Mouse (Mus musculus): Measurements from ENCODE around the gene 4930535I16Rik. TPM values are rescaled to one million over a fixed set of nuclear protein-coding genes. Genes with fewer than 3 reads are reported as not detected.
"Not testable (repeated sequence)": the region's sequence is repeated elsewhere in the genome, so short reads cannot be mapped to it uniquely, and the experiment has no call there.

The 4930535I16Rik gene
- polyA plus RNA-seq, 1 experiment from 2014 or later = not detected

DNA sequence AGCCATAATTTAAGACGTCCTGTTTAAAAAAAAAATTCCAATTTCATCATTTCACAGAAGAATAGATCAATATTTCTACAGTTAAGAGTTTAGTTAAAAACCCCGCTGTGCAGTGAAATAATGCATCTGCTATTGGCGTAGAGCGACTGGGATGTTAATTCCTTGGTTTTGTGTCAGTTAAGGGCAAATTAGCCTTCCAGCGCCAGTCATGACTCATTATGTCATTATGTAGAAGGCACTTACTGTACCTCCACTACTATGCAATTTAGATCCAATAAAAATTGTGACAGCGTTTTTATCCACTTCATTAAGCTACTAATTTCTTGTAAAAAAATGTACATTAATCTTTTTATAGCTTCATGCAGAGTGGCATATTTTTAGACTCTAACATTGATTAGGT lies 31.1 kb upstream of the 4930535I16Rik start:
- H3K4me1 ChIP-seq (ENCODE audit: control insufficient read depth, insufficient read depth, low read length) = no peaks in the 10 kb centered on the region
- WGBS = 73% methylated on average over 6 of the region's 6 CpGs
- no peak overlapping the region for H3K4me2 ChIP-seq (ENCODE audit: low read depth, low read length)
- H3K27me3 ChIP-seq (replicated peaks; ENCODE audit: control insufficient read depth, insufficient read depth, low read length) = no peaks in the 10 kb centered on the region; the same call in 1 of the 2 replicates
- DNase-seq (ENCODE audit: low spot score) (no peak), ATAC-seq (ENCODE audit: low read depth) (no peak)
- no peak overlapping the region for H3K27ac ChIP-seq (replicated peaks; ENCODE audit: low read depth, low read length)
- no peaks in the 10 kb centered on the region for H3K9me3 ChIP-seq (ENCODE audit: control insufficient read depth, low read length)
- no peaks in the 10 kb centered on the region for H3K36me3 ChIP-seq (ENCODE audit: control insufficient read depth, insufficient read depth, low read length)
- H3K4me3 ChIP-seq (ENCODE audit: low read depth, low read length) = no peak overlapping the region
- H3K9ac ChIP-seq (ENCODE audit: low read depth, low read length) = no peak overlapping the region

DNA sequence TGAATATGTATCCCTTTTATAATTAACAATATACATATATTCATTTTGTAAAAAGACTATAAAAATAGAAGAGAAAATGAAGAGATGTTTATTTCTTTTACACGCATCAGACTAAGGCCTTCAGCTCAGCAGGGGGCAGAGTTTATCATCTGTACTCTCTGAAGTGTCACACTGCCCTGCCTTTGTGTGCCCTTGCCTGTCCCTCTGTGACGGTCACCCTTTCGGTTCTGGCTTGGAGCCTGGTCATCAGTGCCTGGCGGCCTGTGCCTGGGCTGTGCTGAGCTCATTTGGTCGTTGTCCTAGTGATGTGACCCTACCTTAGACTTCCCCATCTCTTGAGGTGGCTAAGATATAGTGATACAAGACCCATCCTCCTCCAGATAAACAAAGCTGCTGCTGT lies 29.3 kb upstream of the 4930535I16Rik start:
- Histone ChIP-seq H3K27ac (replicated peaks; ENCODE audit: low read depth, low read length) (no peak overlapping the region), H3K27me3 (replicated peaks; ENCODE audit: control insufficient read depth, insufficient read depth, low read length) (no peaks in the 10 kb centered on the region; the same call in 1 of the 2 replicates), H3K9me3 (ENCODE audit: control insufficient read depth, low read length) (no peaks in the 10 kb centered on the region), H3K4me3 (ENCODE audit: low read depth, low read length) (no peak overlapping the region), H3K36me3 (ENCODE audit: control insufficient read depth, insufficient read depth, low read length) (no peaks in the 10 kb centered on the region), H3K9ac (ENCODE audit: low read depth, low read length) (no peak overlapping the region), H3K4me2 (ENCODE audit: low read depth, low read length) (no peak overlapping the region), H3K4me1 (ENCODE audit: control insufficient read depth, insufficient read depth, low read length) (no peaks in the 10 kb centered on the region)
- 68% methylated on average over 5 of the region's 5 CpGs for WGBS
- no peak for DNase-seq (ENCODE audit: low spot score)
- no peak for ATAC-seq (ENCODE audit: low read depth)

DNA sequence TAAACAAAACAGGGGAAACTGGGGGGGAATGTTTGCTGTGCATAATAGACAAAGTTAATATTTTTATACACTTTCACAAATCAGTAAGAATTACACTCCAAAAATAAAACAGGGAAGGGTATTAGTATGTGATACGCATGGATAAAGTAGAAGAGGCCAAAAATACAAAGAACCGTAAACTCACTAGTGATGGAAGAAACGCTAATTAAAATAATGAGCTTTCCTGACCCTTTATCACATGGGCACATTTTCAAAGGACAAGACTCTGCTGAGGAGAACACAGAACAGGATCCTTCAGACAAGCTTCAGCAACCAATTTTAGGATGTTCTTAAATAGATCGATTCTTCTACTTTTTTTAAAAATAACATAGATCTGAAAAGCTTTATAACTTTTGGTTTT lies 28.9 kb upstream of the 4930535I16Rik start:
- DNase-seq (ENCODE audit: low spot score) = no peak
- Histone ChIP-seq H3K27me3 (replicated peaks; ENCODE audit: control insufficient read depth, insufficient read depth, low read length) (no peaks in the 10 kb centered on the region; the same call in 1 of the 2 replicates), H3K9ac (ENCODE audit: low read depth, low read length) (no peak overlapping the region), H3K9me3 (ENCODE audit: control insufficient read depth, low read length) (no peaks in the 10 kb centered on the region), H3K4me2 (ENCODE audit: low read depth, low read length) (no peak overlapping the region), H3K4me1 (ENCODE audit: control insufficient read depth, insufficient read depth, low read length) (no peaks in the 10 kb centered on the region), H3K4me3 (ENCODE audit: low read depth, low read length) (no peak overlapping the region), H3K36me3 (ENCODE audit: control insufficient read depth, insufficient read depth, low read length) (no peaks in the 10 kb centered on the region), H3K27ac (replicated peaks; ENCODE audit: low read depth, low read length) (no peak overlapping the region)
- ATAC-seq (ENCODE audit: low read depth) = no peak
- 85% methylated on average over 4 of the region's 4 CpGs for WGBS

DNA sequence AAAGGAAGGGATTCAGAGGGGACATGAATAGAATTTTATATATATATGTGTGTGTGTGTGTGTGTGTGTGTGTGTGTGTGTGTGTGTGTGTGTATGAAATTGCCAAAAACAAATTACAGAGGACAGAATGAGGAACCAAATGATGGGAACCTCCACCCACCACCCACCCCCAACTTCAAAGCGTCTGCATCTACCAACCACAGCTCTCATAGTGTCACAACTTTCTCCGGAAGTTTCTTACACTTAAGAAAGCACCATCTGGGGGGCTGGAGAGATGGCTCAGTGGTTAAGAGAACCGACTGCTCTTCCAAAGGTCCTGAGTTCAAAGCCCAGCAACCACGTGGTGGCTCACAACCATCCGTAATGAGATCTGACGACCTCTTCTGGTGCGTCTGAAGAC lies 23.1 kb upstream of the 4930535I16Rik start:
- not testable (repeated sequence) for H3K4me3 ChIP-seq (ENCODE audit: low read depth, low read length); DNase-seq (ENCODE audit: low spot score); H3K9me3 ChIP-seq (ENCODE audit: control insufficient read depth, low read length); H3K27me3 ChIP-seq (replicated peaks; ENCODE audit: control insufficient read depth, insufficient read depth, low read length); H3K9ac ChIP-seq (ENCODE audit: low read depth, low read length); H3K27ac ChIP-seq (replicated peaks; ENCODE audit: low read depth, low read length); H3K4me1 ChIP-seq (ENCODE audit: control insufficient read depth, insufficient read depth, low read length); H3K4me2 ChIP-seq (ENCODE audit: low read depth, low read length); ATAC-seq (ENCODE audit: low read depth)
- WGBS = 73% methylated on average over 7 of the region's 7 CpGs
- H3K36me3 ChIP-seq (ENCODE audit: control insufficient read depth, insufficient read depth, low read length) = peaks cover 15% of the 10 kb centered on the region

DNA sequence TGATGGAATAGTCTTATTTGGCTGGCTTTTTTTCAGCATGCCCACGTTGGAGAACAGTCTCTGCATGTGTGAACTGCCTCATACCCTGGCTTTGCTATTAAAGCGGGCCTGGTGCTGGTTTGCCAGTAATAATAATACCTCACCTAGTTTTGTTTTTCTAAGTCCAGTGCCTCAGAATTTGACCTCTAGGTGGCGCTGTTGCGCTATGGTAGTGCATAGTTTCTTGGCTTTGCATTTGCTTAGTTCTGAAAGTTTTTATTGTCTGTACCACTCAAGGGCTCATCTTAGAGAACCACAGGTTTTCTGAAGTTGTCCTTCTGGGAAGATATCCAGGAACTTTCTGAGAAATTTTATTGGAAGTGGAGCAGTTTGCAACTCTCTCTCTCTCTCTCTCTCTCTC lies 22.0 kb upstream of the 4930535I16Rik start:
- ATAC-seq (ENCODE audit: low read depth) (no peak; the same call in 1 of the 2 replicates), DNase-seq (ENCODE audit: low spot score) (peak; percentile 80)
- Histone ChIP-seq H3K4me1 (ENCODE audit: control insufficient read depth, insufficient read depth, low read length) (no peaks in the 10 kb centered on the region), H3K9me3 (ENCODE audit: control insufficient read depth, low read length) (no peaks in the 10 kb centered on the region), H3K4me3 (ENCODE audit: low read depth, low read length) (no peak overlapping the region), H3K4me2 (ENCODE audit: low read depth, low read length) (no peak overlapping the region), H3K27ac (replicated peaks; ENCODE audit: low read depth, low read length) (no peak overlapping the region), H3K9ac (ENCODE audit: low read depth, low read length) (no peak overlapping the region), H3K27me3 (replicated peaks; ENCODE audit: control insufficient read depth, insufficient read depth, low read length) (no peaks in the 10 kb centered on the region), H3K36me3 (ENCODE audit: control insufficient read depth, insufficient read depth, low read length) (peaks cover 24% of the 10 kb centered on the region)
- WGBS = 5% methylated on average over 4 of the region's 4 CpGs

DNA sequence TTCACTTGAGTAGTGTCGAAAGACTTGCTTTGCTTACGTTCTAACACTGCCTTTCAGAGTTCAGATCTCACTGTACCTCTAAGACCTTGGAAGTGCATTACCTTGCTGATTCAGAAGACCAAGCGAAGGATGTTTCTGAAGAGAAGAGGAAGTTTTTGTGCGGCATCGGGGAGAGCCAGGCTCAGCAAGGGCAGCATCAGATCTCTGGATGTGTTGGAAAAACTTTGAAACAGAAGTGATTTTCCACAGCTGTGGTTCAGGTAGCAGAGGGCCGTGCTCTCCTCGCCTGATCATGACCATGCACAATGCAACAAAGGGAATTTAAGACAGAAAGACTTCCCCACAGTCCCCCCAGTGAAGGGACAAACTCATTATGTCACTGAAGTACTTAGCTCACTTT lies 18.2 kb upstream of the 4930535I16Rik start:
- Histone ChIP-seq H3K36me3 (ENCODE audit: control insufficient read depth, insufficient read depth, low read length) (peaks cover 51% of the 10 kb centered on the region), H3K27ac (replicated peaks; ENCODE audit: low read depth, low read length) (no peak overlapping the region), H3K4me1 (ENCODE audit: control insufficient read depth, insufficient read depth, low read length) (no peaks in the 10 kb centered on the region), H3K4me2 (ENCODE audit: low read depth, low read length) (no peak overlapping the region), H3K9ac (ENCODE audit: low read depth, low read length) (no peak overlapping the region), H3K4me3 (ENCODE audit: low read depth, low read length) (no peak overlapping the region), H3K9me3 (ENCODE audit: control insufficient read depth, low read length) (no peaks in the 10 kb centered on the region), H3K27me3 (replicated peaks; ENCODE audit: control insufficient read depth, insufficient read depth, low read length) (no peaks in the 10 kb centered on the region)
- ATAC-seq (ENCODE audit: low read depth) (no peak), DNase-seq (ENCODE audit: low spot score) (no peak)
- WGBS = 87% methylated on average over 7 of the region's 7 CpGs

DNA sequence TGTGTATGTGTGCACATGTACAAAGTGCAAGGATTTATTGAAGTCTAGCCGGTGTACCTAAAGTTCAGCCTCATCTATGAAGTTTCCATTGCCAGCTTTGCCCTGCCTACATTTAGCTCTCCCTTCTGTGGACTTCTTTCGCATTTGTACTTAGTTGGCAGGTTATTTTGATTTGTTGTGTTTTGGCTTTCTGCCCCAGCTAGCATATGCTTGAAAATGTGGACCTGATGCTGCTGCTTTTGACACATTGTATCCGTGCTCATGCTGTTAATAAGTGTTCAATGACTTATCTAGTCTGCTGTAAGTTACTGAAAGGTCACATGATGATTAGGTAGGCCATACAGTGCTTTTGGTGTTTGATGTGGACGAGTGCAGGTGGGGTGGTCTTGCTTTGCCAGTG lies 16.5 kb upstream of the 4930535I16Rik start:
- Histone ChIP-seq H3K9ac (ENCODE audit: low read depth, low read length) (no peak overlapping the region), H3K4me3 (ENCODE audit: low read depth, low read length) (no peak overlapping the region), H3K36me3 (ENCODE audit: control insufficient read depth, insufficient read depth, low read length) (peaks cover 69% of the 10 kb centered on the region), H3K27me3 (replicated peaks; ENCODE audit: control insufficient read depth, insufficient read depth, low read length) (no peaks in the 10 kb centered on the region), H3K4me1 (ENCODE audit: control insufficient read depth, insufficient read depth, low read length) (no peaks in the 10 kb centered on the region), H3K4me2 (ENCODE audit: low read depth, low read length) (no peak overlapping the region), H3K27ac (replicated peaks; ENCODE audit: low read depth, low read length) (no peak overlapping the region), H3K9me3 (ENCODE audit: control insufficient read depth, low read length) (no peaks in the 10 kb centered on the region)
- no peak for DNase-seq (ENCODE audit: low spot score)
- 86% methylated on average over 4 of the region's 4 CpGs for WGBS
- no peak for ATAC-seq (ENCODE audit: low read depth)

DNA sequence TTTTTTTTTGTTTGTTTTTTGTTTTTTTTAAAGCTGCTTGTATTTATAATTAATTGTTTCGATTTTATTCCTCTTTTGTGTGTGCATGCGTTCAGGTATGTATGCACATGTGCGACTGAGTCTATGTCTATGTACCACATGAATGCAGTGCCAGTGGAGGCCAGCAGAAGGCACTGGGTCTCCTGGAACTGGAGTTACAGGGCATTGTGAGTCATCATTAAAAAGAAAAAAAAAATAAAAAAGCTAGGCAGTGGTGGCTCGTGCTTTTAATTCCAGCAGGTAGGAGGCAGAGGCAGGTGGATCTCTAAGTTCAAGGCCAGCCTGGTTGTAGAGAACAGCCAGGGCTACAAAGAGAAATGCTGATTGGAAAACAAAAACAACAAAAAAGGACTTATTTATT lies 12.2 kb upstream of the 4930535I16Rik start:
- H3K27ac ChIP-seq (replicated peaks; ENCODE audit: low read depth, low read length) = no peak overlapping the region
- H3K4me3 ChIP-seq (ENCODE audit: low read depth, low read length) = no peak overlapping the region
- no peak overlapping the region for H3K9ac ChIP-seq (ENCODE audit: low read depth, low read length)
- no peaks in the 10 kb centered on the region for H3K27me3 ChIP-seq (replicated peaks; ENCODE audit: control insufficient read depth, insufficient read depth, low read length)
- no peaks in the 10 kb centered on the region for H3K4me1 ChIP-seq (ENCODE audit: control insufficient read depth, insufficient read depth, low read length)
- ATAC-seq (ENCODE audit: low read depth) = no peak
- no peak for DNase-seq (ENCODE audit: low spot score)
- no peak overlapping the region for H3K4me2 ChIP-seq (ENCODE audit: low read depth, low read length)
- no peaks in the 10 kb centered on the region for H3K9me3 ChIP-seq (ENCODE audit: control insufficient read depth, low read length)
- peaks cover 87% of the 10 kb centered on the region for H3K36me3 ChIP-seq (ENCODE audit: control insufficient read depth, insufficient read depth, low read length)
- 96% methylated on average over 4 of the region's 4 CpGs for WGBS

DNA sequence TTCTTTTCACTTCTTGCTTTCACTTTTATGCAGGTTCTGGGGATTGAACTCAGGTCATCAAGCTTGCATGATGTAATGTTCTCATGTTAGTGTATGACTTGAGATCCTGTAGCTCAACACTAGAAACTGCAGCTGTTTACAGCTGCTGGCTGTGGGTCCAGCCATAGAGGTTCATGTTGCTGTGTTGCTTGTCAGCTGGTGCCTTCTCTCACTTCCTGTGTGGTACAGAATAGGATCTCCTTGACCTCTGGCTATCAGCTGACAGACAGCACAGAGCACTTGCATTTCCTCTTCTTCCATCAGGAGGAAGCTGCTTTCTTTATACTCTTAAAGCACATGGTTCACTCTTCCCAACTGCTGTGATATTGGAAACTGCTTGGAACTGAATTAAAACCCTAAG lies 10.1 kb upstream of the 4930535I16Rik start:
- H3K27ac ChIP-seq (replicated peaks; ENCODE audit: low read depth, low read length) = no peak overlapping the region
- no peak overlapping the region for H3K4me2 ChIP-seq (ENCODE audit: low read depth, low read length)
- DNase-seq (ENCODE audit: low spot score) = peak; percentile 26
- H3K4me1 ChIP-seq (ENCODE audit: control insufficient read depth, insufficient read depth, low read length) = no peaks in the 10 kb centered on the region
- peaks cover 87% of the 10 kb centered on the region for H3K36me3 ChIP-seq (ENCODE audit: control insufficient read depth, insufficient read depth, low read length)
- H3K9me3 ChIP-seq (ENCODE audit: control insufficient read depth, low read length) = no peaks in the 10 kb centered on the region
- H3K27me3 ChIP-seq (replicated peaks; ENCODE audit: control insufficient read depth, insufficient read depth, low read length) = no peaks in the 10 kb centered on the region
- no peak overlapping the region for H3K9ac ChIP-seq (ENCODE audit: low read depth, low read length)
- no peak for ATAC-seq (ENCODE audit: low read depth)
- no peak overlapping the region for H3K4me3 ChIP-seq (ENCODE audit: low read depth, low read length)
